Mouse (Mus musculus): ENCODE data around the gene Ano3. TPM values are rescaled to one million over a fixed set of nuclear protein-coding genes. Genes with fewer than 3 reads are reported as not detected.

Ano3 gene
- 0.22 TPM for polyA plus RNA-seq (2014; fragmentation: Illumina TruSeq; extraction: RNeasy Lipid Tissue Mini Kit (QIAGEN cat#74804); ENCODE audit: low read depth, low replicate concordance)

DNA sequence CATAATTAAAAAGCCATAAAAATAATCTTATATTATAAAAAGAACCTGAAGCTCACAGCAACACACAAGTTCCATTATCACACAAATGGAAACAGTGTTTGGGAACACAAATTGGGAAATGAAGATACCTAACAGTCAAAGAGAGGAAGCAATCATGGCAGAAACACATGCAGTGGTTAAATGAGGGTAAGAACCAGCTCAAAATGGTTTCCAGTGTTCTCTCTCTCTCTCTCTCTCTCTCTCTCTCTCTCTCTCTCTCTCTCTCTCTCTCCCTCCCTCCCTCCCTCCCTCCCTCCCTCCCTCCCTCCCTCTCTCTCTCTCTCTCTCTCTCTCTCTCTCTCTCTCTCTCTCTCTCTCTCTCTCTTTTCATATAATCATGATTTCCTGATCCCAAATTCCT lies at the start of gene Ano3:
Gene Ano3 (minus strand): TSS at position 101 of the 400 bp plus-strand sequence.

GRCm38 (mm10) chr2:110721290-110721753 lies 229.4 kb downstream of the Ano3 start, which contains the start of gene Muc15:
TSS of gene Muc15 (plus strand) at chr2:110721340.

Other genes starting within 250 kb of the Ano3 start
- 0.25 TPM for gene Muc15, start 229.6 kb downstream of the Ano3 start, polyA plus RNA-seq (2014; fragmentation: Illumina TruSeq; extraction: RNeasy Lipid Tissue Mini Kit (QIAGEN cat#74804); ENCODE audit: low read depth, low replicate concordance)
- not detected for gene Gm13941, start 155.1 kb upstream of the Ano3 start, polyA plus RNA-seq (2014; fragmentation: Illumina TruSeq; extraction: RNeasy Lipid Tissue Mini Kit (QIAGEN cat#74804); ENCODE audit: low read depth, low replicate concordance)
- gene Gm15130, start 202.0 kb upstream of the Ano3 start, polyA plus RNA-seq (2014; fragmentation: Illumina TruSeq; extraction: RNeasy Lipid Tissue Mini Kit (QIAGEN cat#74804); ENCODE audit: low read depth, low replicate concordance) = not detected

Measured in sigmoid colon, adult 10 weeks (tissue).